Comparison of ENCODE assay signal across 7 mouse cellular contexts in genomic region chr11:69411538-69412203, GRCm38 (mm10). TPM values are rescaled to one million over a fixed set of nuclear protein-coding genes. Genes with fewer than 3 reads are reported as not detected.
DNase-seq lines count a peak whose midpoint lies in the region; ATAC-seq lines count a peak whose summit lies in the region.

No protein-coding gene starts in this region.

- no peaks in the 10 kb centered on the region for H3K9me3 ChIP-seq in embryonic facial prominence, embryonic 14.5 days (ENCODE audit: control insufficient read depth, low read length)
- H3K9me3 ChIP-seq in heart, embryonic 16.5 days (replicated peaks; ENCODE audit: control insufficient read depth, low read length) = no peaks in the 10 kb centered on the region

- peak; percentile 86 for DNase-seq in CD4-positive, CD25-positive, alpha-beta regulatory T cell, adult 2 months (ENCODE audit: low read depth, low spot score)
- DNase-seq in T-cell, adult 2 months (ENCODE audit: low spot score) = peak; percentile 58
- DNase-seq in embryonic facial prominence, embryonic 14.5 days (ENCODE audit: low spot score) = peak; percentile 76
- DNase-seq in kidney, postnatal 25 days = peak; percentile 74 to 86
- peak; percentile 77 for DNase-seq in lung, postnatal 36 days
- DNase-seq in right cerebral cortex, postnatal 36 days (ENCODE audit: low spot score in 2 of 2) = peak; percentile 49 to 61

- peak overlapping the region; percentile 97 for H3K27ac ChIP-seq in embryonic facial prominence, embryonic 14.5 days (replicated peaks; ENCODE audit: low read depth, low read length)
- peak overlapping the region; percentile 98 for H3K27ac ChIP-seq in heart, embryonic 16.5 days (ENCODE audit: low read length)

- H3K4me2 ChIP-seq in embryonic facial prominence, embryonic 14.5 days (ENCODE audit: low read depth, low read length) = peak overlapping the region; percentile 92
- peak overlapping the region; percentile 98 for H3K4me2 ChIP-seq in heart, embryonic 16.5 days (ENCODE audit: low read depth, low read length)

- no peaks in the 10 kb centered on the region for H3K27me3 ChIP-seq in embryonic facial prominence, embryonic 14.5 days (replicated peaks; ENCODE audit: control insufficient read depth, insufficient read depth, low read length)
- H3K27me3 ChIP-seq in heart, embryonic 16.5 days (ENCODE audit: control insufficient read depth, insufficient read depth, low read length) = no peaks in the 10 kb centered on the region

- ATAC-seq in embryonic facial prominence, embryonic 14.5 days (ENCODE audit: low read depth) = no peak; the same call in 1 of the 2 replicates
- ATAC-seq in heart, embryonic 16.5 days (replicated peaks; ENCODE audit: extremely low read depth, insufficient read depth, low FRiP score) = peak; percentile 15

- H3K4me3 ChIP-seq in embryonic facial prominence, embryonic 14.5 days (ENCODE audit: low read depth, low read length) = peak overlapping the region; percentile 77
- peak overlapping the region; percentile 68 for H3K4me3 ChIP-seq in heart, embryonic 16.5 days (ENCODE audit: low read length)

- H3K4me1 ChIP-seq in embryonic facial prominence, embryonic 14.5 days (ENCODE audit: control insufficient read depth, insufficient read depth, low read length) = peaks cover 46% of the 10 kb centered on the region
- H3K4me1 ChIP-seq in heart, embryonic 16.5 days (ENCODE audit: control insufficient read depth, insufficient read depth, low read length) = peaks cover 45% of the 10 kb centered on the region

- peak overlapping the region; percentile 90 for H3K9ac ChIP-seq in embryonic facial prominence, embryonic 14.5 days (ENCODE audit: low read depth, low read length)
- peak overlapping the region; percentile 91 for H3K9ac ChIP-seq in heart, embryonic 16.5 days (ENCODE audit: low read length)

- peaks cover 33% of the 10 kb centered on the region for H3K36me3 ChIP-seq in embryonic facial prominence, embryonic 14.5 days (ENCODE audit: control insufficient read depth, insufficient read depth, low read length)
- peaks cover 16% of the 10 kb centered on the region for H3K36me3 ChIP-seq in heart, embryonic 16.5 days (ENCODE audit: control insufficient read depth, insufficient read depth)

- 2% methylated on average over 20 of the region's 39 CpGs for WGBS in embryonic facial prominence, embryonic 14.5 days
- under 1% methylated on average over 39 of the region's 39 CpGs for WGBS in heart, embryonic 16.5 days

RNA-seq across cellular contexts. Expression of gene Kdm6b, which starts 1.8 kb away (rescaled TPM):
- polyA plus RNA-seq in embryonic facial prominence, embryonic 14.5 days (2014; fragmentation: Nextera tagmentation; extraction: Ambion mirVana) = 24.2 and 24.3 TPM in 2 replicates
- polyA plus RNA-seq in heart, embryonic 16.5 days (2015; fragmentation: Nextera tagmentation; extraction: Ambion mirVana) = 17.3 and 18.2 TPM in 2 replicates

RNA-seq across cellular contexts. Expression of gene Tmem88, which starts 13.6 kb away (rescaled TPM):
- 19.2 and 21.0 TPM in 2 replicates for polyA plus RNA-seq in embryonic facial prominence, embryonic 14.5 days (2014; fragmentation: Nextera tagmentation; extraction: Ambion mirVana)
- polyA plus RNA-seq in heart, embryonic 16.5 days (2015; fragmentation: Nextera tagmentation; extraction: Ambion mirVana) = 39.6 and 45.2 TPM in 2 replicates

RNA-seq across cellular contexts. Expression of gene Cyb5d1, which starts 16.2 kb away (rescaled TPM):
- 23.8 and 24.2 TPM in 2 replicates for polyA plus RNA-seq in embryonic facial prominence, embryonic 14.5 days (2014; fragmentation: Nextera tagmentation; extraction: Ambion mirVana)
- 25.4 and 27.6 TPM in 2 replicates for polyA plus RNA-seq in heart, embryonic 16.5 days (2015; fragmentation: Nextera tagmentation; extraction: Ambion mirVana)

RNA-seq across cellular contexts. Expression of gene Naa38, which starts 16.4 kb away (rescaled TPM):
- 160 and 177 TPM in 2 replicates for polyA plus RNA-seq in embryonic facial prominence, embryonic 14.5 days (2014; fragmentation: Nextera tagmentation; extraction: Ambion mirVana)
- polyA plus RNA-seq in heart, embryonic 16.5 days (2015; fragmentation: Nextera tagmentation; extraction: Ambion mirVana) = 134 and 135 TPM in 2 replicates

RNA-seq across cellular contexts. Expression of gene Chd3, which starts 42.5 kb away (rescaled TPM):
- polyA plus RNA-seq in embryonic facial prominence, embryonic 14.5 days (2014; fragmentation: Nextera tagmentation; extraction: Ambion mirVana) = 68.9 and 73.3 TPM in 2 replicates
- polyA plus RNA-seq in heart, embryonic 16.5 days (2015; fragmentation: Nextera tagmentation; extraction: Ambion mirVana) = 13.3 and 19.8 TPM in 2 replicates
